11 mouse cellular contexts compared by ENCODE assay signal in the genomic region with DNA sequence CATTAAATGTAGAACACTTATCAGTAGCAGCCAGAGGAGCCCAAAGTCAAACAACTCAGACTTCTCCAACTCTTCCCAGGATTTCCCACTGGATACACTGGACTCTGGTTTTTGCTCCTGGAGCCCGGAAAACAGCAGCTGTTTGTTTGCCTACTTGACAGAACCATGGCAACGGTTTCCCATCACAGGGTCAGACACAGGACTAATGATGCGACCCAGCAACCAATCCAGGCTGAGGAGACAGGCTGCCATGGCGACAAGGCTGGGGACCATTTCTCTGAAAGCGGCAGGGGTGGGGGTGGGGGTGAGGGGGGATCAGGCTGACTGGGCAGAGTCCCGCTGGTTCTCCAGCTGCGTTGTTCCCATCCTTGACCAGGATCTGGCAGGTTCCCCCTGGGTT. TPM values are rescaled to one million over a fixed set of nuclear protein-coding genes. Genes with fewer than 3 reads are reported as not detected.
DNase-seq lines count a peak whose midpoint lies in the region; ATAC-seq lines count a peak whose summit lies in the region.
"Had no signal": no experiment of that assay in that cellular context is flagged by ENCODE, and none has a peak within 500 bp of the region (broad histone marks: within the 10 kb centered on the region; RNA-seq: fewer than 3 reads in every experiment).

No protein-coding gene starts in this region.

- H3K4me1 ChIP-seq in embryonic facial prominence, embryonic 12.5 days: peaks cover 9% of the 10 kb centered on the region
- peaks cover 36% of the 10 kb centered on the region for H3K4me1 ChIP-seq in hindbrain, embryonic 13.5 days (replicated peaks)
- H3K4me1 ChIP-seq in neural tube, embryonic 13.5 days (replicated peaks): peaks cover 34% of the 10 kb centered on the region

- no peaks in the 10 kb centered on the region for H3K36me3 ChIP-seq in embryonic facial prominence, embryonic 12.5 days
- no peaks in the 10 kb centered on the region for H3K36me3 ChIP-seq in hindbrain, embryonic 13.5 days
- no peaks in the 10 kb centered on the region for H3K36me3 ChIP-seq in neural tube, embryonic 13.5 days
- H3K36me3 ChIP-seq: embryonic facial prominence, embryonic 13.5 days had no signal

- peak; percentile 52; the same call in 1 of the 2 replicates for ATAC-seq in embryonic facial prominence, embryonic 12.5 days (ENCODE audit: insufficient number of reproducible peaks, insufficient read depth, low FRiP score, low TSS enrichment)
- ATAC-seq in hindbrain, embryonic 13.5 days (ENCODE audit: low FRiP score): peak; percentile 88
- peak; percentile 91 for ATAC-seq in neural tube, embryonic 13.5 days (ENCODE audit: low read depth)

- WGBS in embryonic facial prominence, embryonic 12.5 days: 12% methylated on average over 7 of the region's 7 CpGs
- WGBS in hindbrain, embryonic 13.5 days: 4% methylated on average over 7 of the region's 7 CpGs
- 3% methylated on average over 7 of the region's 7 CpGs for WGBS in neural tube, embryonic 13.5 days

- H3K4me3 ChIP-seq in embryonic facial prominence, embryonic 12.5 days: no peak overlapping the region
- no peak overlapping the region for H3K4me3 ChIP-seq in hindbrain, embryonic 13.5 days
- no peak overlapping the region for H3K4me3 ChIP-seq in neural tube, embryonic 13.5 days
- H3K4me3 ChIP-seq: embryonic facial prominence, embryonic 13.5 days had no signal

- peak; percentile 45 for DNase-seq in layer of hippocampus, adult 11-12 months (ENCODE audit: low spot score)
- no peak for DNase-seq in layer of hippocampus, adult 9-10 months (ENCODE audit: low spot score)
- no peak for DNase-seq in ovary, adult 18-20 months (ENCODE audit: low spot score)
- no peak for DNase-seq in adrenal gland, postnatal 25 days
- DNase-seq in adrenal gland, adult 2 months: no peak

- no peak overlapping the region for H3K27ac ChIP-seq in embryonic facial prominence, embryonic 12.5 days
- peak overlapping the region; percentile 94 for H3K27ac ChIP-seq in hindbrain, embryonic 13.5 days
- H3K27ac ChIP-seq in neural tube, embryonic 13.5 days (replicated peaks): peak overlapping the region; percentile 94
- H3K27ac ChIP-seq: embryonic facial prominence, embryonic 13.5 days had no signal

- 0 out of 2 replicates have a peak, but pooled peaks cover 3% of the 10 kb centered on the region for H3K27me3 ChIP-seq in embryonic facial prominence, embryonic 12.5 days
- H3K27me3 ChIP-seq in hindbrain, embryonic 13.5 days: no peaks in the 10 kb centered on the region
- H3K27me3 ChIP-seq in neural tube, embryonic 13.5 days: no peaks in the 10 kb centered on the region
- H3K27me3 ChIP-seq: embryonic facial prominence, embryonic 13.5 days had no signal

- no peak overlapping the region for H3K9ac ChIP-seq in embryonic facial prominence, embryonic 12.5 days
- H3K9ac ChIP-seq in hindbrain, embryonic 13.5 days: no peak overlapping the region
- peak overlapping the region; percentile 36; the same call in 1 of the 2 replicates for H3K9ac ChIP-seq in neural tube, embryonic 13.5 days
- H3K9ac ChIP-seq: embryonic facial prominence, embryonic 13.5 days had no signal

- no peaks in the 10 kb centered on the region for H3K9me3 ChIP-seq in embryonic facial prominence, embryonic 12.5 days
- H3K9me3 ChIP-seq in hindbrain, embryonic 13.5 days: no peaks in the 10 kb centered on the region; the same call in 1 of the 2 replicates
- no peaks in the 10 kb centered on the region for H3K9me3 ChIP-seq in neural tube, embryonic 13.5 days
- H3K9me3 ChIP-seq: embryonic facial prominence, embryonic 13.5 days had no signal

- H3K4me2 ChIP-seq in embryonic facial prominence, embryonic 12.5 days (replicated peaks): no peak overlapping the region
- H3K4me2 ChIP-seq in hindbrain, embryonic 13.5 days: peak overlapping the region; percentile 27
- peak overlapping the region; percentile 28 for H3K4me2 ChIP-seq in neural tube, embryonic 13.5 days
- H3K4me2 ChIP-seq: embryonic facial prominence, embryonic 13.5 days had no signal

RNA-seq across cellular contexts. Expression of gene Resp18, which starts 11.2 kb away (rescaled TPM):
- 1.8 and 5.4 TPM in 2 replicates for polyA plus RNA-seq in embryonic facial prominence, embryonic 12.5 days (2016; fragmentation: Nextera tagmentation; extraction: Ambion mirVana)
- 131 and 140 TPM in 2 replicates for polyA plus RNA-seq in hindbrain, embryonic 13.5 days (2015; fragmentation: Nextera tagmentation; extraction: Ambion mirVana)
- polyA plus RNA-seq in neural tube, embryonic 13.5 days (2015; fragmentation: Nextera tagmentation; extraction: Ambion mirVana): 116 and 131 TPM in 2 replicates
- 101 and 123 TPM in 2 replicates for total RNA-seq in adrenal gland, postnatal 25 days (2021)
- 100 to 1,000 TPM; 127 to 192 TPM for total RNA-seq in adrenal gland, adult 2 months (2021)
- 46.3 and 69.6 TPM in 2 replicates for polyA plus RNA-seq in adrenal gland, adult 2 months (2012; rRNA removed)
- total RNA-seq: neutrophil, adult 5-6 weeks had no signal

RNA-seq across cellular contexts. Expression of gene Ptprn, which starts 25.1 kb away (rescaled TPM):
- polyA plus RNA-seq in embryonic facial prominence, embryonic 12.5 days (2016; fragmentation: Nextera tagmentation; extraction: Ambion mirVana): 2.0 and 2.5 TPM in 2 replicates
- 15.6 and 17.6 TPM in 2 replicates for polyA plus RNA-seq in hindbrain, embryonic 13.5 days (2015; fragmentation: Nextera tagmentation; extraction: Ambion mirVana)
- polyA plus RNA-seq in neural tube, embryonic 13.5 days (2015; fragmentation: Nextera tagmentation; extraction: Ambion mirVana): 15.8 and 19.2 TPM in 2 replicates
- total RNA-seq in adrenal gland, postnatal 25 days (2021): 41.6 and 54.3 TPM in 2 replicates
- total RNA-seq in adrenal gland, adult 2 months (2021): 10 to 100 TPM; 43.6 to 83.6 TPM
- 41.5 and 52.0 TPM in 2 replicates for polyA plus RNA-seq in adrenal gland, adult 2 months (2012; rRNA removed)
- total RNA-seq: neutrophil, adult 5-6 weeks had no signal

RNA-seq across cellular contexts. Expression of gene Dnpep, which starts 28.4 kb away (rescaled TPM):
- 136 and 143 TPM in 2 replicates for polyA plus RNA-seq in embryonic facial prominence, embryonic 12.5 days (2016; fragmentation: Nextera tagmentation; extraction: Ambion mirVana)
- polyA plus RNA-seq in hindbrain, embryonic 13.5 days (2015; fragmentation: Nextera tagmentation; extraction: Ambion mirVana): 161 and 170 TPM in 2 replicates
- 187 and 190 TPM in 2 replicates for polyA plus RNA-seq in neural tube, embryonic 13.5 days (2015; fragmentation: Nextera tagmentation; extraction: Ambion mirVana)
- 91.1 and 117 TPM in 2 replicates for total RNA-seq in adrenal gland, postnatal 25 days (2021)
- total RNA-seq in adrenal gland, adult 2 months (2021): 100 to 1,000 TPM in 1 of 2 experiments, 10 to 100 TPM in 1; 85.2 to 100 TPM
- polyA plus RNA-seq in adrenal gland, adult 2 months (2012; rRNA removed): 149 and 179 TPM in 2 replicates

RNA-seq across cellular contexts. Expression of gene Dnajb2, which starts 53.2 kb away (rescaled TPM):
- polyA plus RNA-seq in embryonic facial prominence, embryonic 12.5 days (2016; fragmentation: Nextera tagmentation; extraction: Ambion mirVana): 40.0 and 45.0 TPM in 2 replicates
- polyA plus RNA-seq in hindbrain, embryonic 13.5 days (2015; fragmentation: Nextera tagmentation; extraction: Ambion mirVana): 59.7 and 62.3 TPM in 2 replicates
- polyA plus RNA-seq in neural tube, embryonic 13.5 days (2015; fragmentation: Nextera tagmentation; extraction: Ambion mirVana): 68.2 and 73.0 TPM in 2 replicates
- total RNA-seq in adrenal gland, postnatal 25 days (2021): 67.3 and 85.6 TPM in 2 replicates
- total RNA-seq in adrenal gland, adult 2 months (2021): 100 to 1,000 TPM in 1 of 2 experiments, 10 to 100 TPM in 1; 89.1 to 111 TPM
- polyA plus RNA-seq in adrenal gland, adult 2 months (2012; rRNA removed): 52.8 and 58.4 TPM in 2 replicates

RNA-seq across cellular contexts. Expression of gene A630095N17Rik, which starts 57.5 kb away (rescaled TPM):
- polyA plus RNA-seq in embryonic facial prominence, embryonic 12.5 days (2016; fragmentation: Nextera tagmentation; extraction: Ambion mirVana): not detected in 2 replicates
- not detected in 2 replicates for polyA plus RNA-seq in hindbrain, embryonic 13.5 days (2015; fragmentation: Nextera tagmentation; extraction: Ambion mirVana)
- polyA plus RNA-seq in neural tube, embryonic 13.5 days (2015; fragmentation: Nextera tagmentation; extraction: Ambion mirVana): not detected in 2 replicates
- not detected in 2 replicates for total RNA-seq in adrenal gland, postnatal 25 days (2021)
- not detected for total RNA-seq in adrenal gland, adult 2 months (2021)
- not detected in 2 replicates for polyA plus RNA-seq in adrenal gland, adult 2 months (2012; rRNA removed)
- total RNA-seq: layer of hippocampus, postnatal 36 days; neutrophil, adult 5-6 weeks had no signal
- polyA plus RNA-seq: embryonic facial prominence, embryonic 13.5 days had no signal
